Mouse (Mus musculus): ENCODE data around the gene Rnd1.

Rnd1 gene

DNA sequence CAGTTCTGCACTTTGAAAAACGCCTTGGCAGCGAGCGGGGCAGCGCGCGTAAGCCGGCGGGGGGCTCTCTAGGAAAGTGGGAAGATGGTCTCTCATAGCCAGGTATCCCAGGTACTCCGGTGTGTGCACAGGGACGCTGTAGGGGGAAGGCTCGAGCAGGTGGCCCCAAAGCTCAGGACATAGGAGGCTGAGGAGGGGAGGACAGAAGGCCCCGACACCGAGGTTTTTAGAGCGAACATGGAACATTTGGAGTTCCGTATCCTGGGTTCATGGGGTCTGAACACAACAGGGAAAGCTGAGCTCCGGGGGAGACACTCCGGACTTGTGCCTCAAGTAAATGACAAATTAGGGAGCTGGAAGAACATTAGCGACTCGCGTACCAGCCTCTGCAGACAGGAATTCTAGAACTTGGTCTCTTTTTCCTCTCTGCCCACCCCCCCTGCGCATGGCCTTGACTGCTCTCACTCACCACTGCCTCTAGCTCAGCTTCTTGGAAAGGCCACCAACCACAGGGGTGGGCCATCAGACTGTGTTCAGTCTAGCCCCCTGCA is 41.9 kb downstream of the Rnd1 start:
- DNase-seq, result no peak

DNA sequence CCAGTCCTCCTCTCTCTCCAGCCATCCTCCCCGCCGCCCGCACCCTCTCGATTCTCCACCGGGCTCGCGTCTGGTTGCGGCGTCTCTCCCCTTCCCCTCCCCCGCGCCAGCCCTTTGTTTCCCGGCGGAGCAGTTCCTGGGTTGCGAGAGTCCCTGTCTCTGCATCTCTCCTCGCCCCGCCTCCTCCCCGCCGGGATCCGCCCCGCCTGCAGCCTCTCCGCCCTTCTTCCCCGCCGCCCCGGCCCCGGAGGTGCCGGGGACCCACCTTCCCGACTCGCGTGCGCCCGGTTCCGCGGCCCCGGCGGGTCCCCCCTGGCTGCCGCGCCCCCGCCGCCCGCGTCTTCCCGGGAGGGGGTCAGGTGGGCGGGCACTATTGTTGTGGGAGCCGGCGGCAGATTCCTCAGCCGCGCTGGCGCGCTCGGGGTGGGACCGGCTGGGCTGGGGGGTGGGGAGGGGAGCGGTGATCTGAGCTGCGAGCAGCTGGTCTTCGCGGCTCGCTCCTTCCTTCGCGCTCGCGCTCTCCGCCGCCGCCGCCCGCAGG is 42.6 kb downstream of the Rnd1 start:
- DNase-seq, result peak; percentile 73

DNA sequence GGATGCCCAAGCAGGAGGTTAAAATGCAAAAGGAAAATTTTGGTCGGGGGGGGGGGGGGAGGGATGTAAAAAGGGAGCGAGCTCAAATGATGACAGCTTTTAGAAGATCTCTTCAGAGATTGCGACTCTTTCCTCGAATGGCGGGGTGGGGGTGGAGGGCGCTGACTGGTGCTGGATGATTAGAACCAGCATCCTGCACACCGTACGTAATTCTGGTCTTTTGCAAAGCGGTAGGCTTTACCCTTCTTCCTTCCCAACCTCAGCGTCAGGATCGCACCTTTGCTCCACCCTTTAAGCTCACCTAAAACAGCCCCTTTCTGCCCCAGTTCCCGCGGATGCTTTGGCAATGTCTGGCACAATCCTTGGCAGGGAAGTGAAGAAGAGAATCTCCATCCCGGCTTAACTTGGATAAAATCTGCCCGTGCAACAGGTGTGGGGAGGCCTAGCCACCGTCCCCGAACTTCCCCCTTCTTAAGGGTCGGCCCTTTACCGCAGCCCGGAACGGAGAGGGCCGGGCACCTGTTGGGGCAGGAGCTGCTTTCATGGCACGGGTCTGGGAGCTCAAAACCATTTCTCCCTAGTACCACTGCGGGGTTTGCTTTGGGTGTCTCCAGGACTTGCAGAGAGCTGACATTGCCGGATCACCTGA is 43.3 kb downstream of the Rnd1 start:
- no peak for DNase-seq

DNA sequence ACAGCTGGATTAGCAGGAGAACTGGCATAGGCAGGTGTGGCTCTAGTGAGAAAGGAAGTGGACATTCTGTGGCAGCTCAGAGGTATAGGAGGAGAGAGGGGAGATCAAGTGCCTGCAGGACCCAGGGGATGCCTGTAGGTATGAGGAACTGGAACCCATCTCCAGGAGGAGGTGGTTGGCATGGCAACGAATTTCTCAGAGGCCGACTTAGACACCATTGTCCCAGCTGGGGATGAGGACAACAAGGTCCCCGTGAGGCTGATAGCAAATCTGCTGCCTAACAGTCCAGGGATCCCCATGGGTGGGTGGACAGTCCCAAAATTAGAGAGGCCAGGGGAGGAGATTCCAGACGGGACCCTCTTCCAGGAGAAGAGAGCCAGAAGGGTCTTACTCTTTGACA is 44.3 kb downstream of the Rnd1 start:
- no peak for DNase-seq

DNA sequence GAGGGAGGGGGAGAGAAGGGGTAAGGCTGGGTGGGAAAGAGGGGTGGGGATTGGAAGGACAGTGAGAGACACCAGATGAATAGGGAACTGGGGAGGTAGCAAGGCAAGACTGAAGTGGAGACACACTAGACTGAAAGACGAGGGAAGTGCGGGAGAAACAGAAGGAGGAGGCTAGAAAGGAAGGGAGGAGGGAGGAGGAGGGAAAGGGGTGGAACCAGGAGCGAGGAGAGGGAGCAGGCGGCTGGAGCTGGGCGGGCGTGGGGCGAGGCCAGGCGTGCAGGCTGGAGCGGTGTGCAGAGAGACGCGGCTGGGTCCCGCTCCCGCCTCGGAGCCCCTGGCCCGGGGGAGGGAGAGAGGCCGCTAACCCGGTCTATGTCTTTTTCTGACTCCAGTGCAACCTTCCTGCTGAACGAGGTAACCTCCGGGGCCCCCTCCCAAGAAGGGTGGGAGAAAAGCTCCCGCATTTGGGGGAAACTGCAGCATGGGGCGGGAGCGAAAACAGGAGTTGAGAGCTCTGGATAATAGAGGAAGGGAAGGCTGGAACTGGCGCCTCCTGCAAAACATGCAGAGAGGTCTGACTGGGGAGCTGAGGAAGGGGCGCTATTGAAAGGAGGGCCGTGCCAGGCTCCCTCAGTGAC is 45.0 kb downstream of the Rnd1 start:
- DNase-seq, result peak; percentile 54

DNA sequence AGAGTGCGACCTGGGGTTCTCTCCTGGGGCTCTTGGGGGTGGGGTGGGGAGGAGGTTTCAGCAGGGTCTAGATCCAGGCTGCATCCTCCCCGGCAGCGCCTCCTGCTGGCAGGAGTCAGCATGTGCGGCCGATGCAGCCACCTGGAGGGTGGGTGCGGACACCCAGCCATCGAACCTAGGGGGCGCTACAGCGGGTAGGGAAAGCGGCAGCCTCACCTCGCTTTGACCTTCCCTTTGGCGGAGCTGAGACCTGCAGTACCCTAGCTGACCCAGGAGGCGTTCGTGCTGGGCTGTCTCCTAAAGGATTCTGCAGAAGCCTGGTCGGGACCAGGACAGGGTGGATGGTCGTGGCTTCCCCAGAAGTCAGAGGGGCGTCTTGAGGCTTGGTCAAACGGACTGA is 45.8 kb downstream of the Rnd1 start:
- peak; percentile 77 for DNase-seq

DNA sequence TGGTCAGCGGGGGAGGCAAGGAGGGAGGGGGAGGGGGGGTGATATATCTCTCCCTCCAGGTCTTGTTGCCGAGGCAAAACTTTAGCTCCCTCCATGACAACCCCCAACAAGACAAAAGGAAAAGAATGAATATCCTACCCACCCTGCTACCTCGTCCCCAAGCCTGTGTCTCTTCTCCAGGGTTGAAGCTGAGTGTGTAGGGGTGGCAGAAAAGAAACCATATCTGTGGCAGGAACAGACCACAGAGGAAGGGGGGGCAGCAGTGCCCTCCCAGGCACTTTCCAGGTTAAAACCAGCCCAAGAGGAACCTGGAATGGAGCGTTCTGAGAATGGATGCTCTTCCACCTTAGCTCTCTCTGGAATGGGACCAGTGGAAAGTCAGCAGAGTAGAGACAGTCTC is 46.7 kb downstream of the Rnd1 start, which contains the start of gene Cacnb3:
Gene Cacnb3, plus strand, starts transcription at position 301 of the 400 bp plus-strand sequence.
- DNase-seq, result no peak

DNA sequence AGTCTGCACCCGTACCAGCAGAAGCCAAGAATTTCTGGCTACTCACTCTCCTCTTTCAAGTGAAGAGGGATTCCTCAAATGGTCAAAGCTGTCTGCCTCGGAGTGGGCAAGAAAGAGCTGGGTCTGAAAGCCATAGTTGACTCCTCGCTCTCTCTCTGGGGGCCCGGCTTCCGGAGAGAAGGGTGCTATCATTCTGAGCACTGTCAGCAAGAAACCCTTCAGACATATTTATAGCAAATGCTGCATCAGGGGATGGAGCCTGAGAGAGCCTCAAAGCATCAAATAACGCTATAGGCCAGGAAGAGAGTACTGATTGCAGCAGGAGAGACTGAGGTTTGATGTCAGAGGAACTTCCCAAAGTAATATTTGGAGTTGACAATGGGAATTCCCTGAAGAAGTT is 47.8 kb downstream of the Rnd1 start:
- DNase-seq, result no peak

DNA sequence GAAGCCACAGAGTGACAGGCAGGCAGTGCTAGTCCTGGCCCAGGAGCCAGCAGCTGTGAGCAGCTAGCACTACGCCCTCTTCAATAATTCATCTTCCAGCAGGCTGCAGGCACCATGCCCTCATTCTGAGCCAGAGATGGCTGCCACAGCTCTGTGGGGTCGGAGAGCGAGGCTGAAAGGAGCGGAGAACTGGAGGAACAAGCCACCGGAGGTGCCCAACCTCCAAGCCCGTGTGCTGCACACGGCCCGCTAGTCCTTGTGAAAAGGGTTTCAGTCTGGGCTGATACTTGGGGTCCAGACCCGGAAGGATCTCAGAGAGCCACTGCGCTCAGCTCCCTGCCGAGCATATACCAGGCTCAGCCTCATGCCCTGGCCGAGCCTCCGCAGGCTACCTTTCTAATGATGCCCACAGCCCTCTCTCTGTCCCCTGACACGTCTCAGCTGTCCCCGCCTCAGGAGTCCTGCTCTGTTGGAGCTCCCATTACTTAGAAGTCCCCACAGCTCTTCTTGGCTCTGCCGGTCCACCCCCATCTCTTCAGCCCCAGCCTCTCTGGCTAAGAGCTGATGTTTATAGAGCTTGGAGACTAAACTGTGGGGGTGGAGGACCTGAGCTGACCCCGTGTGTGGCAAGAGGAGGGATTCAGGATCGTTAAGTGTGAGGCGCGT is 48.5 kb downstream of the Rnd1 start:
- DNase-seq, result no peak

DNA sequence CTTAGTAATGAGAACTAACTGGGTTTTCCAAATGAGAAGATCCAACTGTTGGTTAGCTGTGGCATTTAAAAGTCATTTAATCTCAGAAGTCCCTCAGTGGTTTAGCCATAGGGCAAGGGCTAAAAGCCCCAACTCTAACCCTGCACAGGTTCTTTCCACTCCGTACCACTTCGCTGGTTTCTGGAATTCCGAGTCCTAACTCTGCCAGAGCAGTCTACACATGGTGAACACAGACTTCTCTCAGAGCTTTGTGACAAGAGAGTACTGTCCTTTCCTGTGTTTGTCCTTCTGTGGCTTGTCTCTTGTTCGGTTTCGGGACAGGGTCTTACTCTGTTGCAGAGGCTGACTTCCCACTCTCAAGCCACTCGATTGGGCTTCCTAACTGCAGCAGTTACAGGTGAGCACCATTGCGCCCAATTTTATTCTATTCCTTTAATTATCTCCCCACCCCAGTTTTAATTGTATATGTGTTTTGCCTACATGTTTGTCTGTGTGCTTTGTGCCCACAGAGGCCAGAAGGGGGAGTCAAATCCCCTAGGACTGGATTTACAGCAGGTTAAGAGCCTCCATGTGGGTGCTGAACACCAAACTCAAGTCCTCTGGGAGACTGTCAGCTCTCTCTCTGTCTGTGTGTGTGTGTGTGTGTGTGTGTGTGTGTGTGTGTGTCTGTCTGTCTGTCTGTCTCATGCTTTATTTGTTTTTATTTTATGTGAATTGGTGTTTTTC is 50.6 kb downstream of the Rnd1 start:
- no peak for DNase-seq

DNA sequence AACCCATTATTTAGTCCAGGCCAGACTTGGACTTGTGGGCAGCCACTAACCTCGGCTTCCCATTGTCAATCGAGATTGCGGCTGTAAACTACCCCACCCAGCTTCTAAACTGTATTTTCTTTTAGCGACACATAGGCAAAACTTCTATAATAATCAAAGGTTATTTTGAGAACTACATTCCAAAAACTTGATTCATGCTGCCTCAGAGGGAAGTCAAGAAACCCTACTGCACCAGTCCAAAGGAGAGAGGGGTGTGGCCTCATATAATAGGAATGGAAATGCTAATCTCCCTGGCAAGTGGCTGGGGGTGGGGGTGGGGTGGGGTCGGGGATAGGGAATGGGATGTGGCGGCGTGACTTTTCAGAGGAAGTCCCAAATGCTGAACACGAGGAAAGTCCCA is 51.2 kb downstream of the Rnd1 start:
- DNase-seq, result no peak

DNA sequence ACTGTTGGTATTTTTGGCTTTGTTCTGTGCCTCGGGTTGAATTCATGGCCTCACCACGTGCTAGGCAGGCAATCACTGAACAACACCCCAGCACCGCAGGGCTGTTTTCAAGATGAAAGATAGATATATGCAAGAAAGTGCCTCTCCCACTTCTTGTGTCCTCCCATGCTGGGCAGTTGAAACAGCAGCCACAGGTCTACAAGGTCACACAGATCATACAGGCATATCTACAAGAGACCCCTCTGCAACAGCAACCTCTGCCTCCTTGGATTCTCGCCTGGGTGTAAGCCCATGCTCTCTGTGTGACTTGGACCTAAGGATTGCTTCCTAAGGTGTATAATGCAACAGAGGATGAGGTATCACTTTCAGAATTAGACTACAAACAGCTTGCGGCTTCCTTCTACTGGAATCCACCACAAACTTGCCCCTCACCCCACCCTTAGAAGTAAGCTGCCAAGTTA is 53.9 kb downstream of the Rnd1 start:
- no peak for DNase-seq

DNA sequence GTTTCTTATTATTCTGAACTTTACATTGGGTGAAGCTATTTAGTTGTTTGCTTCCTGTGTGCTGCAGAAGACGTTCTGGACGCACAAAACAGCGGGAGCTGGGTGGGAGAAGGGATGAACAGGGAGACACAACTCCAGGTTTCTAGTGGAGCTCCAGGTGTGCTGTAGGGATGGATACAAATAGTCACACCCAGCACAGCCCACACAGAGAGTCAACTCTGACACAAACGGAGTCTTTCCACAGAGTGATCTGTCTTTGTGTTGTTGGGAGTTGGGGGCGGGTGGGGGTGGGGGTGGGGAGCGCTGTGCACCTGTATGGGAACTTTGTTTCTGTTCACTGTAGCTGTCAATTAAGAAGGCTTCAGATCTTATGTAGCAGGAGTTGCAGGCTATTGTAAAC is 54.5 kb downstream of the Rnd1 start:
- no peak for DNase-seq

DNA sequence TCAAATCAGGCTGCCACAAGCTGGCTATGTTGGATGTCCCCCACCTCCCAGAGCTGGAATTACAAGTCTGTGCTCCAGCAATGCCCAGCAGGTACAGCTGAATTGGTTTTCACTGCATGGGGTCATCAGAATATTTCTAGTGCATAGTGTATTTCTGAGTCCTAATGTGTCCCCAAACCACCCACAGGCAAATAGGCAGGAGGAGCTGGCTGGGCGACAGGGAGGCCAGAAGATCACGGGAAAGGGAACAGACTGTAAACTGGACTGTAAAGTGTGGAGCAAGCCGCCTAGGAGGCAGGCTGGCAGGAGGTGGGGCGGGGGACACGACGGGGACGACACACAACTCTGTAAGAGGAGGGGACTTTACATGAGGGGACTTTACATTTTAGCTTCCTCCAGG is 55.1 kb downstream of the Rnd1 start:
- no peak for DNase-seq

DNA sequence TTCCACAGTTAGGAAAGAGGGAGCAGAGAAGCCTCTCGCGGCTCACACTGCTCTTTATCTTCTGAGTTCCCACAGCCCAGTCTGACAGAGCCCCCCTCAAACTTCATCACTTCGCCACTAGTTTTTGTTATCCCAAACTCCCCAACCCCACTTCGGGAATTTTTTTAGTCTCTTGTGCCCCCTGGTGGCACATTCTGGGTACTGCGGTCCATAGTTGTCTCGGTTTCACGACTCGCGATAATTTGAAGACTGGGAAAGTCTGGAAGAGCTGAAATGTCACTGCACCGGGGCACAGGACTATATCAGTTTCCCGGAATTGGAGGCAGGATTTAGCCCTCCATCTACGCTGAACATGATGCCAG is 60.1 kb downstream of the Rnd1 start:
- peak; percentile 79 for DNase-seq

DNA sequence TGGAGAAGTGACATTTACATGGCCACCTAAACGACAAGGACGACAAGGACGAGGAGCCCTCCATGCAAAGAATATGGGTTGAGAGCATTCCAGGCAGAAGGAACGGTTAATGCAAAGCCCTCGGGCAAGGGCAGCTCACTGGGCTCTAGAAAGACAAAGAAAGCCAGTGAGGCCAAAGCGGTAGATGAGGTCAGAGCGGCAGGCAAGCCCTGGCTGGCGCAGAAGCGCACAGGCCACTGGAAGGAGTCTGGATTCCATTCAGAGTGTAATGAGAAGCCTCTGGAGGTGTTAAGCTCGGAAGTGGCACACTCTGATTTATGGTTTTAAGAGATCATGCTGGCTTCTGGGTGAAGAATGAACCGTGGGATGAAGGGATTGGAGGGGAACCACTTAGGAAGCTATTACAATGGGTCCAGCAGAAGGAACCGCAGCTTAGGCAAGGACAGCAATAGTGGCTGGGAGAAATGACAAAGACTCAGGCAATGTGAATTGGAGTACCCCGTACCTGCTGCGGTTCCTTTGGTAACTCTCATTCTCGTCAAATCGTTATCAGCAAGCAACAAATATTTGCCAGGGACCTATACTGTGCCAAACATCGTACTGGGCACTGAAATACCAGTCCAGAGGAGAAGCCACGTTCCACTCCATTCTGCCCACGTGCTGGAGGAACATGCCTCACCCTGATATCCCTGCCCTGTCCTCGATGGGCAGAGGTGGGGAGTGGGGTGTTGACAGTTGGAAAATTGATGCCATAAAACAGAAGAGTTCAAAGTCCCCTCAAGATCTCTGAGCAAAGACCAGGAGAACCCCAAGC is 60.7 kb downstream of the Rnd1 start:
- no peak for DNase-seq

DNA sequence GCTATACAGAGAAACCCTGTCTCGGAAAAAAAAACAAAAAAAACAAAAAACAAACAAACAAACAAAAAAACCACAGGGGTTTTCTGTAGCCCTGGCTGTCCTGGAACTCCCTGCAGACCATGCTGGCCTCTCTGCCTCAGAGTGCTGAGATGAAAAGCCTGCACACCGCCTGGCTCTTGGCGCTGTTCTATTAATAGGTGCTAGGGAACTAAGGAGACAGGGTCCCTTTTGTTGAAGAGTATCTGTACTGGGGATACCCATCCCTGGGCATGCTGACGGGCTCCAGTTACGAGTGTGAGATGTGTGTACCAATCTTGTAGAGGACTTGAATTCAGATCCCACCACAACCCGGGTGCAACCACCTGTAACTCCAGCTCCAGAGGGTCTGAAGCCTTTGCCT is 61.5 kb downstream of the Rnd1 start:
- DNase-seq, result no peak

DNA sequence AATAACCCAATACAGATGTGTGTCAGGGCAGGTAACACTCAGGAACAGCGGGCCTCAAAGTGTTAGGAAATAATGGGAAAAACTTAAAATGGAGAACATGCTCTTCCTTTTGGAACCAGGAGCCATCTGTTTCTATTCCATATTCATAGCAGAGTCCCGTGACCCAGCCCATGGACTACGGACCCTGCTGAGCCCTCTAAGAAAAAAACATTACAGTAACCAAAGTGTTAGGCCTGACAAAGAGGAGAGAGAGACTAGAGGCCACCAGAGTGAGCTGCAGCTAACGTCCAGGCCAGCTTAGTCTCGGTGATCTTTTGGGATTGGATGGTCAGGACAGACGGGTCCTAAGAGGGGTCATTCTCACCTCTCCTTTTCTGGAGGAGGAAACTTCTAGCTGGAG is 62.3 kb downstream of the Rnd1 start:
- DNase-seq, result no peak

DNA sequence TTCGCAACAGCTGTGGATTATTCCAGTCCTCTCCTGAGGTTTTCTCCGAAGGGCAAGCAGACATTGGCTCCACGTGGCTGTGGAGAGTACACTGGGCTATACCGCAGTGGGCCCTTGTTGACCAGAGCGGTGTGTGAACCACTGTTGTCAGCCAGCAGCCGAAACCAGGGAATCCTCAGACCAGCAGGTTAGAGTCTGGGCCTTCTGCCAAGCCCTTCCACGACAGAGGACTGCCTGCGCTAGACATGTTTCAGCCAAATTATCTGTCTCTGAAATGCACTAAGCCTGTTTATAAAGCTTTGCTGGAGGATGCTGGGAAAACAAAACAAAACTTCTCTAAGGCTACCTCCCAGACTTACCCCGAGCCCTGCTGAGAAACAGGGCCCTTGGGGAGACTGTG is 62.7 kb downstream of the Rnd1 start:
- no peak for DNase-seq
